Mouse (Mus musculus) hindbrain, postnatal 0 days (tissue): ENCODE measurements around the gene Sorl1. TPM values are rescaled to one million over a fixed set of nuclear protein-coding genes. Genes with fewer than 3 reads are reported as not detected.

Experiments used
- ATAC-seq: fragments of 200-750 bp; cut with Nextera tagmentation; 2 replicates; pipeline ENCODE4 v1.8.0; 2017; ENCODE audit warnings: mild to moderate bottlenecking, moderate TSS enrichment, moderate library complexity
- DNase-seq: peaks from one replicate; pipeline ENCODE4 v3.0.0-alpha.2; 2015; ENCODE audit warnings: low spot score
- H3K27ac ChIP-seq: fragments of 300-500 bp; sonication (generic); 2 replicates; pipeline ENCODE4 v1.5.1; 2014; ENCODE audit warnings: mild to moderate bottlenecking
- H3K27me3 ChIP-seq: fragments of 300-500 bp; sonication (generic); 2 replicates; pipeline ENCODE4 v1.6.1; 2014; ENCODE audit warnings: low read length, mixed read lengths; ENCODE audit not compliant: insufficient read depth
- H3K36me3 ChIP-seq: fragments of 300-500 bp; sonication (generic); 2 replicates; pipeline ENCODE4 v1.6.1; 2014; ENCODE audit warnings: low read length, mixed read lengths; ENCODE audit not compliant: insufficient read depth
- H3K4me1 ChIP-seq: fragments of 300-500 bp; sonication (generic); 2 replicates; pipeline ENCODE4 v1.6.1; 2014; ENCODE audit warnings: antibody characterized with exemption, low read length, mixed read lengths; ENCODE audit not compliant: insufficient read depth
- H3K4me2 ChIP-seq: fragments of 300-500 bp; sonication (generic); 2 replicates; pipeline ENCODE4 v1.6.1; 2014; ENCODE audit warnings: low read depth, mild to moderate bottlenecking, low read length, moderate library complexity, mixed read lengths
- H3K4me3 ChIP-seq: fragments of 300-500 bp; sonication (generic); 2 replicates; pipeline ENCODE4 v1.5.1; 2014; ENCODE audit warnings: low read length
- H3K9ac ChIP-seq: fragments of 300-500 bp; sonication (generic); replicated peaks from 2 replicates; pipeline ENCODE4 v1.6.1; 2014; ENCODE audit warnings: mild to moderate bottlenecking, low read length, moderate library complexity, mixed read lengths
- H3K9me3 ChIP-seq: fragments of 300-500 bp; sonication (generic); 2 replicates; pipeline ENCODE4 v1.6.1; 2016; ENCODE audit warnings: low read length, mixed read lengths
- CTCF ChIP-seq: IDR thresholded peaks from 2 replicates; pipeline ENCODE4 v1.5.1; 2016; ENCODE audit warnings: antibody characterized with exemption, control low read depth, low read depth
- WGBS: fragments of 180-500 bp; shearing (Covaris S2); extraction: QIAGEN DNeasy Blood & Tissue Kit; methylation state at CpG from one replicate; pipeline ENCODE4 v1.1.7; 2014; 5-methylcytosine and 5-hydroxymethylcytosine counted together
- polyA plus RNA-seq: library from polyadenylated mRNA; unstranded; fragments of >200 nt; fragmentation: Nextera tagmentation; extraction: Ambion mirVana; gene quantifications from 2 replicates; pipeline ENCODE4 v1.2.1, GENCODE M21; 2015
- total RNA-seq: library from RNA; depleted of rRNA; stranded (reverse); fragments of >200 nt; gene quantifications from 2 replicates; pipeline ENCODE4 v1.2.3, GENCODE M21; 2014

Gene Sorl1
- total and polyA plus RNA-seq, 2 experiments from 2014 or later = 8.2 to 25.6 TPM

GRCm38 (mm10) chr9:42097006-42097730 is 26.9 kb downstream of the Sorl1 start:
- no peak overlapping the region for H3K27ac ChIP-seq
- H3K36me3 ChIP-seq = no peaks in the 10 kb centered on the region
- no peak overlapping the region for H3K4me3 ChIP-seq
- WGBS = 92% methylated on average over 7 of the region's 7 CpGs
- H3K9me3 ChIP-seq = no peaks in the 10 kb centered on the region
- no peak overlapping the region for H3K4me2 ChIP-seq
- 0 out of 2 replicates have a peak, but pooled peaks cover 3% of the 10 kb centered on the region for H3K4me1 ChIP-seq
- H3K27me3 ChIP-seq = no peaks in the 10 kb centered on the region
- DNase-seq = no peak
- no peak for TF ChIP-seq CTCF
- no peak for ATAC-seq
- H3K9ac ChIP-seq = no peak overlapping the region

GRCm38 (mm10) chr9:42094752-42095151 is 29.3 kb downstream of the Sorl1 start:
- no peak overlapping the region for H3K27ac ChIP-seq
- no peaks in the 10 kb centered on the region for H3K27me3 ChIP-seq
- H3K4me3 ChIP-seq = no peak overlapping the region
- no peak overlapping the region for H3K9ac ChIP-seq
- no peaks in the 10 kb centered on the region for H3K4me1 ChIP-seq
- no peak overlapping the region for H3K4me2 ChIP-seq
- ATAC-seq (peak; percentile 73), DNase-seq (peak; percentile 65)
- WGBS = 29% methylated on average over 11 of the region's 11 CpGs
- H3K36me3 ChIP-seq = no peaks in the 10 kb centered on the region
- no peaks in the 10 kb centered on the region for H3K9me3 ChIP-seq
- no peak for TF ChIP-seq CTCF

GRCm38 (mm10) chr9:42094028-42094551 is 30.0 kb downstream of the Sorl1 start:
- ATAC-seq (no peak), DNase-seq (no peak)
- Histone ChIP-seq H3K27me3 (no peaks in the 10 kb centered on the region), H3K9me3 (no peaks in the 10 kb centered on the region), H3K4me2 (no peak overlapping the region), H3K36me3 (no peaks in the 10 kb centered on the region), H3K27ac (no peak overlapping the region), H3K4me1 (no peaks in the 10 kb centered on the region), H3K4me3 (no peak overlapping the region), H3K9ac (no peak overlapping the region)
- no peak for TF ChIP-seq CTCF
- WGBS = 92% methylated on average over 7 of the region's 7 CpGs

GRCm38 (mm10) chr9:42092749-42093148 is 31.3 kb downstream of the Sorl1 start:
- H3K4me1 ChIP-seq = no peaks in the 10 kb centered on the region
- no peaks in the 10 kb centered on the region for H3K9me3 ChIP-seq
- H3K4me3 ChIP-seq = no peak overlapping the region
- H3K27me3 ChIP-seq = no peaks in the 10 kb centered on the region
- no peak overlapping the region for H3K27ac ChIP-seq
- H3K36me3 ChIP-seq = no peaks in the 10 kb centered on the region
- DNase-seq (no peak), ATAC-seq (no peak)
- H3K4me2 ChIP-seq = no peak overlapping the region
- no peak for TF ChIP-seq CTCF
- no peak overlapping the region for H3K9ac ChIP-seq
- WGBS = 92% methylated on average over 2 of the region's 2 CpGs

GRCm38 (mm10) chr9:42091561-42091960 is 32.5 kb downstream of the Sorl1 start:
- Histone ChIP-seq H3K4me2 (no peak overlapping the region), H3K4me1 (no peaks in the 10 kb centered on the region), H3K4me3 (no peak overlapping the region), H3K36me3 (no peaks in the 10 kb centered on the region), H3K27me3 (no peaks in the 10 kb centered on the region), H3K27ac (no peak overlapping the region), H3K9me3 (no peaks in the 10 kb centered on the region), H3K9ac (no peak overlapping the region)
- TF ChIP-seq CTCF = no peak
- 94% methylated on average over 4 of the region's 4 CpGs for WGBS
- DNase-seq (no peak), ATAC-seq (no peak)

GRCm38 (mm10) chr9:42087921-42088320 is 36.2 kb downstream of the Sorl1 start:
- Histone ChIP-seq H3K4me2 (no peak overlapping the region), H3K27me3 (no peaks in the 10 kb centered on the region), H3K27ac (no peak overlapping the region), H3K36me3 (no peaks in the 10 kb centered on the region), H3K4me1 (no peaks in the 10 kb centered on the region), H3K9ac (no peak overlapping the region), H3K9me3 (no peaks in the 10 kb centered on the region), H3K4me3 (no peak overlapping the region)
- 82% methylated on average over 4 of the region's 4 CpGs for WGBS
- DNase-seq (no peak), ATAC-seq (no peak)
- no peak for TF ChIP-seq CTCF

GRCm38 (mm10) chr9:42085970-42086369 is 38.1 kb downstream of the Sorl1 start:
- WGBS = 96% methylated on average over 13 of the region's 13 CpGs
- H3K4me2 ChIP-seq = no peak overlapping the region
- no peak for TF ChIP-seq CTCF
- ATAC-seq = no peak
- no peak overlapping the region for H3K4me3 ChIP-seq
- no peaks in the 10 kb centered on the region for H3K27me3 ChIP-seq
- H3K36me3 ChIP-seq = no peaks in the 10 kb centered on the region; the same call in 1 of the 2 replicates
- no peaks in the 10 kb centered on the region for H3K9me3 ChIP-seq
- H3K27ac ChIP-seq = no peak overlapping the region
- no peak overlapping the region for H3K9ac ChIP-seq
- no peaks in the 10 kb centered on the region for H3K4me1 ChIP-seq
- DNase-seq = no peak
